Mouse (Mus musculus) brown adipose tissue, adult 24 weeks (tissue): ENCODE results near the gene Armc7. TPM values are rescaled to one million over a fixed set of nuclear protein-coding genes. Genes with fewer than 3 reads are reported as not detected.
"Not testable (repeated sequence)": the region's sequence is repeated elsewhere in the genome, so short reads cannot be mapped to it uniquely, and the experiment has no call there.

Source experiments
- H3K27ac ChIP-seq: fragments of 200-500 bp; replicated peaks from 2 replicates; pipeline ENCODE4 v1.5.1; 2012; ENCODE audit warnings: low read depth, mild to moderate bottlenecking, low read length
- H3K4me1 ChIP-seq: fragments of 200-500 bp; 2 replicates; pipeline ENCODE4 v1.6.1; 2012; ENCODE audit warnings: low read length, mixed read lengths; ENCODE audit not compliant: control insufficient read depth, insufficient read depth, insufficient read length
- H3K4me3 ChIP-seq: fragments of 200-500 bp; 2 replicates; pipeline ENCODE4 v1.5.1; 2012; ENCODE audit warnings: low read depth, mild to moderate bottlenecking, low read length, moderate library complexity; ENCODE audit not compliant: insufficient read depth
- polyA plus RNA-seq: library from polyadenylated mRNA; stranded (reverse); fragments of >200 nt; gene quantifications from 2 replicates; pipeline ENCODE4 v1.2.4, GENCODE M21; 2012; ENCODE audit not compliant: missing spikeins, insufficient read depth, insufficient read length

The Armc7 gene
- polyA plus RNA-seq, 1 experiment, result 4.1 TPM

- H3K4me1 ChIP-seq, result no peaks in the 10 kb centered on the region; the same call in 1 of the 2 replicates
- H3K27ac ChIP-seq, result no peak overlapping the region
- H3K4me3 ChIP-seq, result no peak overlapping the region
These were observed 27.4 kb upstream of the Armc7 start for GRCm38 (mm10) chr11:115448075-115448474.

GRCm38 (mm10) chr11:115448998-115449397 lies 26.5 kb upstream of the Armc7 start:
- H3K4me3 ChIP-seq, result no peak overlapping the region
- no peak overlapping the region for H3K27ac ChIP-seq
- H3K4me1 ChIP-seq, result no peaks in the 10 kb centered on the region; the same call in 1 of the 2 replicates

- no peak overlapping the region for H3K4me3 ChIP-seq
- H3K4me1 ChIP-seq, result no peaks in the 10 kb centered on the region; the same call in 1 of the 2 replicates
- no peak overlapping the region for H3K27ac ChIP-seq
These were observed 25.3 kb upstream of the Armc7 start for GRCm38 (mm10) chr11:115450176-115450575.

GRCm38 (mm10) chr11:115451781-115452241 lies 23.7 kb upstream of the Armc7 start:
- H3K27ac ChIP-seq, result no peak overlapping the region
- H3K4me1 ChIP-seq, result no peaks in the 10 kb centered on the region; the same call in 1 of the 2 replicates
- no peak overlapping the region for H3K4me3 ChIP-seq

- Histone ChIP-seq H3K27ac (no peak overlapping the region), H3K4me3 (no peak overlapping the region), H3K4me1 (no peaks in the 10 kb centered on the region)
These were observed 23.1 kb upstream of the Armc7 start for GRCm38 (mm10) chr11:115452281-115452860.

GRCm38 (mm10) chr11:115453306-115453705 lies 22.2 kb upstream of the Armc7 start:
- H3K27ac ChIP-seq, result no peak overlapping the region
- no peak overlapping the region for H3K4me3 ChIP-seq
- H3K4me1 ChIP-seq, result no peaks in the 10 kb centered on the region

- not testable (repeated sequence) for H3K4me3 ChIP-seq, H3K4me1 ChIP-seq, H3K27ac ChIP-seq
These were observed 20.6 kb upstream of the Armc7 start for GRCm38 (mm10) chr11:115454822-115455221.

- Histone ChIP-seq H3K4me3 (no peak overlapping the region), H3K4me1 (no peaks in the 10 kb centered on the region), H3K27ac (no peak overlapping the region)
These were observed 19.8 kb upstream of the Armc7 start for GRCm38 (mm10) chr11:115455619-115456018.

- H3K27ac ChIP-seq, result no peak overlapping the region
- H3K4me1 ChIP-seq, result no peaks in the 10 kb centered on the region
- no peak overlapping the region for H3K4me3 ChIP-seq
These were observed 19.3 kb upstream of the Armc7 start for GRCm38 (mm10) chr11:115456182-115456581.

- no peak overlapping the region for H3K4me3 ChIP-seq
- no peaks in the 10 kb centered on the region for H3K4me1 ChIP-seq
- no peak overlapping the region for H3K27ac ChIP-seq
These were observed 18.1 kb upstream of the Armc7 start for GRCm38 (mm10) chr11:115457405-115457804.

- no peak overlapping the region for H3K27ac ChIP-seq
- H3K4me1 ChIP-seq, result no peaks in the 10 kb centered on the region
- no peak overlapping the region for H3K4me3 ChIP-seq
These were observed 14.5 kb upstream of the Armc7 start for GRCm38 (mm10) chr11:115460976-115461375.

GRCm38 (mm10) chr11:115461846-115462242 lies 13.6 kb upstream of the Armc7 start:
- H3K27ac ChIP-seq, result no peak overlapping the region
- no peaks in the 10 kb centered on the region for H3K4me1 ChIP-seq
- H3K4me3 ChIP-seq, result no peak overlapping the region

GRCm38 (mm10) chr11:115462243-115462891 lies 13.1 kb upstream of the Armc7 start, which contains the start of gene Slc16a5:
Slc16a5 (plus strand) TSS chr11:115462474.
- Histone ChIP-seq H3K27ac (no peak within 1 kb of the TSS), H3K4me1 (no peaks in the 10 kb centered on the region), H3K4me3 (no peak within 1 kb of the TSS)

GRCm38 (mm10) chr11:115463397-115463796 lies 12.1 kb upstream of the Armc7 start:
- H3K4me3 ChIP-seq, result no peak overlapping the region
- H3K4me1 ChIP-seq, result no peaks in the 10 kb centered on the region
- no peak overlapping the region for H3K27ac ChIP-seq

GRCm38 (mm10) chr11:115464851-115465250 lies 10.6 kb upstream of the Armc7 start:
- no peaks in the 10 kb centered on the region for H3K4me1 ChIP-seq
- H3K4me3 ChIP-seq, result no peak overlapping the region
- no peak overlapping the region for H3K27ac ChIP-seq

GRCm38 (mm10) chr11:115467217-115467618 lies 8.2 kb upstream of the Armc7 start:
- no peak overlapping the region for H3K4me3 ChIP-seq
- no peak overlapping the region for H3K27ac ChIP-seq
- H3K4me1 ChIP-seq, result no peaks in the 10 kb centered on the region
